Mouse (Mus musculus): ENCODE measurements around the gene Gm10717.
"Not testable (repeated sequence)": the region's sequence is repeated elsewhere in the genome, so short reads cannot be mapped to it uniquely, and the experiment has no call there.

The Gm10717 gene

DNA sequence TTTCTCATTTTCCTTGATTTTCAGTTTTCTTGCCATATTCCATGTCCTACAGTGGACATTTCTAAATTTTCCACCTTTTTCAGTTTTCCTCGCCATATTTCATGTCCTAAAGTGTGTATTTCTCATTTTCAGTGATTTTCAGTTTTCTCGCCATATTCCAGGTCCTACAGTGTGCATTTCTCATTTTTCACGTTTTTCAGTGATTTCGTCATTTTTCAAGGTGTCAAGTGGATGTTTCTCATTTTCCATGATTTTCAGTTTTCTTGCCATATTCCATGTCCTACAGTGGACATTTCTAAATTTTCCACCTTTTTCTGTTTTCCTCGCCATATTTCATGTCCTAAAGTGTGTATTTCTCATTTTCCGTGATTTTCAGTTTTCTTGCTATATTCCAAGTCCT lies 436 bp downstream of the Gm10717 start:
- peak; percentile 80 for DNase-seq (ENCODE audit: low spot score)

DNA sequence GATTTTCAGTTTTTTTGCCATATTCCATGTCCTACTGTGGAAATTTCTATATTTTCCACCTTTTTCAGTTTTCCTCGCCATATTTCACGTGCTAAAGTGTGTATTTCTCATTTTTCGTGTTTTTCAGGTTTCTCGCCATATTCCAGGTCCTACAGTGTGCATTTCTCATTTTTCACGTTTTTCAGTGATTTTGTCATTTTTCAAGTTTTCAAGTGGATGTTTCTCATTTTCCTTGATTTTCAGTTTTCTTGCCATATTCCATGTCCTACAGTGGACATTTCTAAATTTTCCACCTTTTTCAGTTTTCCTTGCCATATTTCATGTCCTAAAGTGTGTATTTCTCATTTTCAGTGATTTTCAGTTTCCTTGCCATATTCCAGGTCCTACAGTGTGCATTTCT lies 919 bp downstream of the Gm10717 start:
- not testable (repeated sequence) for DNase-seq (ENCODE audit: low spot score)

DNA sequence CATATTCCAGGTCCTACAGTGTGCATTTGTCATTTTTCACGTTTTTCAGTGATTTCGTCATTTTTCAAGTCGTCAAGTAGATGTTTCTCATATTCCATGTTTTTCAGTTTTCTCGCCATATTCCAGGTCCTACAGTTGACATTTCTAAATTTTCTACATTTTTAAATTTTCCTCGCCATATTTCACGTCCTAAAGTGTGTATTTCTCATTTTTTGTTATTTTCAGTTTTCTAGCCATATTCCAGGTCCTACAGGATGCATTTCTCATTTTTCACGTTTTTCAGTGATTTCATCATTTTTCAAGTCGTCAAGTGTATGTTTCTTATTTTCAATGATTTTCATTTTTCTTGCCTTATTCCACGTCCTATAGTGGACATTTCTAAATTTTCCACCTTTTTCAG lies 1.5 kb downstream of the Gm10717 start:
- DNase-seq (ENCODE audit: low spot score), result not testable (repeated sequence)

DNA sequence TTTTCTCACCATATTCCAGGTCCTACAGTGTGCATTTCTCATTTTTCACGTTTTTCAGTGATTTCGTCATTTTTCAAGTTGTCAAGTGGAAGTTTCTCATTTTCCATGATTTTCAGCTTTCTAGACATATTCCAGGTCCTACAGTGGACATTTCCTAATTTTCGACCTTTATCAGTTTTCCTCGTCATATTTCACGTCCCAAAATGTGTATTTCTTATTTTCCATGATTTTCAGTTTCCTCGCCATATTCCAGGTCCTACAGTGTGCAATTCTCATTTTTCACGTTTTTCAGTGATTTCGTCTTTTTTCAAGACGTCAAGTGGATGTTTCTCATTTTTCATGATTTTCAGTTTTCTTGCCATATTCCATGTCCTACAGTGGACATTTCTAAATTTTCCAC lies 2.0 kb downstream of the Gm10717 start:
- DNase-seq (ENCODE audit: low spot score), result not testable (repeated sequence)

DNA sequence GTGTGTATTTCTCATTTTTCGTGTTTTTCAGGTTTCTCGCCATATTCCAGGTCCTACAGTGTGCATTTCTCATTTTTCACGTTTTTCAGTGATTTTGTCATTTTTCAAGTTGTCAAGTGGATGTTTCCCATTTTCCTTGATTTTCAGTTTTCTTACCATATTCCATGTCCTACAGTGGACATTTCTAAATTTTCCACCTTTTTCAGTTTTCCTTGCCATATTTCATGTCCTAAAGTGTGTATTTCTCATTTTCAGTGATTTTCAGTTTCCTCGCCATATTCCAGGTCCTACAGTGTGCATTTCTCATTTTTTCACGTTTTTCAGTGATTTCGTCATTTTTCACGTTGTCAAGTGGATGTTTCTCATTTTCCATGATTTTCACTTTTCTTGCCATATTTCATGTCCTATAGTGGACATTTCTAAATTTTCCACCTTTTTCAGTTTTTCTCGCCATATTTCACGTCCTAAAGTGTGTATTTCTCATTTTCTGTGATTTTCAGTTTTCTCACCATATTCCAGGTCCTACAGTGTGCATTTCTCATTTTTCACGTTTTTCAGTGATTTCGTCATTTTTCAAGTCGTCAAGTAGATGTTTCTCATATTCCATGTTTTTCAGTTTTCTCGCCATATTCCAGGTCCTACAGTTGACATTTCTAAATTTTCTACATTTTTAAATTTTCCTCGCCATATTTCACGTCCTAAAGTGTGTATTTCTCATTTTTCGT lies 4.2 kb downstream of the Gm10717 start:
- DNase-seq (ENCODE audit: low spot score), result peak; percentile 86

DNA sequence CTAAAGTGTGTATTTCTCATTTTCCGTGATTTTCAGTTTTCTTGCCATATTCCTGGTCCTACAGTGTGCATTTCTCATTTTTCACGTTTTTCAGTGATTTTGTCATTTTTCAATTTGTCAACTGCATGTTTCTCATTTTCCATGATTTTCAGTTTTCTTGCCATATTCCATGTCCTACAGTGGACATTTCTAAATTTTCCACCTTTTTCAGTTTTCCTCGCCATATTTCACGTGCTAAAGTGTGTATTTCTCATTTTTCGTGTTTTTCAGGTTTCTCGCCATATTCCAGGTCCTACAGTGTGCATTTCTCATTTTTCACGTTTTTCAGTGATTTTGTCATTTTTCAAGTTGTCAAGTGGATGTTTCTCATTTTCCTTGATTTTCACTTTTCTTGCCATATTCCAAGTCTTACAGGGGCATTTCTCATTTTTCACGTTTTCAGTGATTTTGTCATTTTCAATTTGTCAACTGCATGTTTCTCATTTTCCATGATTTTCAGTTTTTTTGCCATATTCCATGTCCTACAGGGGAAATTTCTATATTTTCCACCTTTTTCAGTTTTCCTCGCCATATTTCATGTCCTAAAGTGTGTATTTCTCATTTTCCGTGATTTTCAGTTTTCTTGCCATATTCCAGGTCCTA lies 5.6 kb downstream of the Gm10717 start:
- DNase-seq (ENCODE audit: low spot score), result not testable (repeated sequence)

DNA sequence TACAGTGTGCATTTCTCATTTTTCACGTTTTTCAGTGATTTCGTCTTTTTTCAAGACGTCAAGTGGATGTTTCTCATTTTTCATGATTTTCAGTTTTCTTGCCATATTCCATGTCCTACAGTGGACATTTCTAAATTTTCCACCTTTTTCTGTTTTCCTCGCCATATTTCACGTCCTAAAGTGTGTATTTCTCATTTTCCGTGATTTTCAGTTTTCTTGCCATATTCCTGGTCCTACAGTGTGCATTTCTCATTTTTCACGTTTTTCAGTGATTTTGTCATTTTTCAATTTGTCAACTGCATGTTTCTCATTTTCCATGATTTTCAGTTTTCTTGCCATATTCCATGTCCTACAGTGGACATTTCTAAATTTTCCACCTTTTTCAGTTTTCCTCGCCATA lies 9.1 kb downstream of the Gm10717 start, which contains the start of gene Gm17535:
Gm17535 (plus strand) TSS at position 301 of the 400 bp plus-strand sequence.
- DNase-seq (ENCODE audit: low spot score), result not testable (repeated sequence)

DNA sequence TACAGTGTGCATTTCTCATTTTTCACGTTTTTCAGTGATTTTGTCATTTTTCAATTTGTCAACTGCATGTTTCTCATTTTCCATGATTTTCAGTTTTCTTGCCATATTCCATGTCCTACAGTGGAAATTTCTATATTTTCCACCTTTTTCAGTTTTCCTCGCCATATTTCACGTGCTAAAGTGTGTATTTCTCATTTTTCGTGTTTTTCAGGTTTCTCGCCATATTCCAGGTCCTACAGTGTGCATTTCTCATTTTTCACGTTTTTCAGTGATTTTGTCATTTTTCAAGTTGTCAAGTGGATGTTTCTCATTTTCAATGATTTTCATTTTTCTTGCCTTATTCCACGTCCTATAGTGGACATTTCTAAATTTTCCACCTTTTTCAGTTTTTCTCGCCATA lies 11.4 kb downstream of the Gm10717 start, which contains the start of gene Gm10715:
Gm10715 (plus strand) TSS at position 301 of the 400 bp plus-strand sequence.
- not testable (repeated sequence) for DNase-seq (ENCODE audit: low spot score)

DNA sequence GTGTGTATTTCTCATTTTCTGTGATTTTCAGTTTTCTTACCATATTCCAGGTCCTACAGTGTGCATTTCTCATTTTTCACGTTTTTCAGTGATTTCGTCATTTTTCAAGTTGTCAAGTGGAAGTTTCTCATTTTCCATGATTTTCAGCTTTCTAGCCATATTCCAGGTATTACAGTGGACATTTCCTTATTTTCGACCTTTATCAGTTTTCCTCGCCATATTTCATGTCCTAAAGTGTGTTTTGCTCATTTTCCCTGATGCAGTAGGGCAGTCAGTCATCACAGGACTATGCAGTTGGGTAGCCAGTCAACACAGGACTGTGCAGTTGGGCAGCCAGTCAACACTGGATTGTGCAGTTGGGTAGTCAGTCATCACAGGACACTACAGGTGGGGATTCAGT lies 12.9 kb downstream of the Gm10717 start:
- DNase-seq (ENCODE audit: low spot score), result not testable (repeated sequence)

Data from spleen, adult 12 weeks (tissue).